Mouse (Mus musculus): ENCODE measurements around the gene Prtg.

Gene Prtg

GRCm38 (mm10) chr9:72809077-72809476, 2.4 kb downstream of the Prtg start:
- DNase-seq (ENCODE audit: low read depth, low spot score) = no peak

GRCm38 (mm10) chr9:72810607-72811006, 3.9 kb downstream of the Prtg start:
- no peak for DNase-seq (ENCODE audit: low read depth, low spot score)

- DNase-seq (ENCODE audit: low read depth, low spot score) = no peak
Measured at GRCm38 (mm10) chr9:72812091-72812490, 5.4 kb downstream of the Prtg start.

- DNase-seq (ENCODE audit: low read depth, low spot score) = no peak
Measured at GRCm38 (mm10) chr9:72812594-72813570, 6.2 kb downstream of the Prtg start.

- no peak for DNase-seq (ENCODE audit: low read depth, low spot score)
Measured at GRCm38 (mm10) chr9:72825511-72825910, 18.8 kb downstream of the Prtg start.

GRCm38 (mm10) chr9:72825976-72826375, 19.3 kb downstream of the Prtg start:
- no peak for DNase-seq (ENCODE audit: low read depth, low spot score)

- DNase-seq (ENCODE audit: low read depth, low spot score) = no peak
Measured at GRCm38 (mm10) chr9:72828616-72829257, 22.1 kb downstream of the Prtg start.

GRCm38 (mm10) chr9:72833992-72834696, 27.5 kb downstream of the Prtg start:
- DNase-seq (ENCODE audit: low read depth, low spot score) = no peak

GRCm38 (mm10) chr9:72835007-72835406, 28.3 kb downstream of the Prtg start:
- no peak for DNase-seq (ENCODE audit: low read depth, low spot score)

- DNase-seq (ENCODE audit: low read depth, low spot score) = no peak
Measured at GRCm38 (mm10) chr9:72836708-72837495, 30.2 kb downstream of the Prtg start.

GRCm38 (mm10) chr9:72837598-72838160, 31.0 kb downstream of the Prtg start:
- no peak for DNase-seq (ENCODE audit: low read depth, low spot score)

- DNase-seq (ENCODE audit: low read depth, low spot score) = no peak
Measured at GRCm38 (mm10) chr9:72838256-72838655, 31.6 kb downstream of the Prtg start.

- DNase-seq (ENCODE audit: low read depth, low spot score) = no peak
Measured at GRCm38 (mm10) chr9:72839346-72839990, 32.8 kb downstream of the Prtg start.

- DNase-seq (ENCODE audit: low read depth, low spot score) = no peak
Measured at GRCm38 (mm10) chr9:72844496-72844895, 37.8 kb downstream of the Prtg start.

GRCm38 (mm10) chr9:72846160-72846559, 39.5 kb downstream of the Prtg start:
- no peak for DNase-seq (ENCODE audit: low read depth, low spot score)

- no peak for DNase-seq (ENCODE audit: low read depth, low spot score)
Measured at GRCm38 (mm10) chr9:72851541-72851940, 44.9 kb downstream of the Prtg start.

GRCm38 (mm10) chr9:72851979-72852378, 45.3 kb downstream of the Prtg start:
- DNase-seq (ENCODE audit: low read depth, low spot score) = no peak

- no peak for DNase-seq (ENCODE audit: low read depth, low spot score)
Measured at GRCm38 (mm10) chr9:72853681-72854190, 47.1 kb downstream of the Prtg start.

GRCm38 (mm10) chr9:72856721-72857120, 50.0 kb downstream of the Prtg start:
- DNase-seq (ENCODE audit: low read depth, low spot score) = no peak

GRCm38 (mm10) chr9:72860764-72861163, 54.1 kb downstream of the Prtg start:
- DNase-seq (ENCODE audit: low read depth, low spot score) = no peak
